Mouse (Mus musculus) cerebellum, adult 9-10 months (tissue): ENCODE measurements around the gene Nacad.
"Not testable (repeated sequence)": the region's sequence is repeated elsewhere in the genome, so short reads cannot be mapped to it uniquely, and the experiment has no call there.

Source experiments
- DNase-seq: peaks from one replicate; pipeline ENCODE4 v3.0.0; 2022

Nacad gene

GRCm38 (mm10) chr11:6605491-6606399 is at the start of gene Nacad:
TSS of gene Nacad (minus strand) at chr11:6606053.
- DNase-seq, result peak; percentile 89

GRCm38 (mm10) chr11:6654903-6655302 is 49.0 kb upstream of the Nacad start:
- peak; percentile 94 for DNase-seq

GRCm38 (mm10) chr11:6652978-6653377 is 47.1 kb upstream of the Nacad start:
- not testable (repeated sequence) for DNase-seq

- DNase-seq, result no peak
Observed at GRCm38 (mm10) chr11:6650519-6650918, 44.7 kb upstream of the Nacad start.

GRCm38 (mm10) chr11:6647831-6648724 is 42.2 kb upstream of the Nacad start:
- DNase-seq, result no peak

- DNase-seq, result no peak
Observed at GRCm38 (mm10) chr11:6644566-6644965, 38.7 kb upstream of the Nacad start.

- no peak for DNase-seq
Observed at GRCm38 (mm10) chr11:6639072-6639471, 33.2 kb upstream of the Nacad start.

- DNase-seq, result no peak
Observed at GRCm38 (mm10) chr11:6638537-6638936, 32.7 kb upstream of the Nacad start, which contains the start of gene Wap. TSS of gene Wap (minus strand) at chr11:6638637.

- no peak for DNase-seq
Observed at GRCm38 (mm10) chr11:6636150-6636549, 30.3 kb upstream of the Nacad start.

GRCm38 (mm10) chr11:6629655-6630054 is 23.8 kb upstream of the Nacad start:
- peak; percentile 49 for DNase-seq

- DNase-seq, result peak; percentile 54
Observed at GRCm38 (mm10) chr11:6628568-6628967, 22.7 kb upstream of the Nacad start.

GRCm38 (mm10) chr11:6627731-6628130 is 21.9 kb upstream of the Nacad start:
- no peak for DNase-seq

- no peak for DNase-seq
Observed at GRCm38 (mm10) chr11:6626388-6626772, 20.5 kb upstream of the Nacad start.

GRCm38 (mm10) chr11:6625478-6626387 is 19.9 kb upstream of the Nacad start, which contains the start of gene Tbrg4:
TSS of gene Tbrg4 (minus strand) at chr11:6626067.
- DNase-seq, result peak; percentile 93

GRCm38 (mm10) chr11:6624619-6625382 is 18.9 kb upstream of the Nacad start:
- DNase-seq, result peak; percentile 51

GRCm38 (mm10) chr11:6623704-6624103 is 17.9 kb upstream of the Nacad start:
- no peak for DNase-seq

GRCm38 (mm10) chr11:6615250-6616205 is 9.7 kb upstream of the Nacad start:
- DNase-seq, result no peak

- peak; percentile 77 for DNase-seq
Observed at GRCm38 (mm10) chr11:6605021-6605481, 802 bp downstream of the Nacad start.

GRCm38 (mm10) chr11:6604604-6604936 is 1.3 kb downstream of the Nacad start:
- peak; percentile 64 for DNase-seq

- peak; percentile 81 for DNase-seq
Observed at GRCm38 (mm10) chr11:6603887-6604603, 1.8 kb downstream of the Nacad start.
